15 mouse cellular contexts compared by ENCODE assay signal in genomic region chr10:114841966-114842365, GRCm38 (mm10). TPM values are rescaled to one million over a fixed set of nuclear protein-coding genes. Genes with fewer than 3 reads are reported as not detected.
"Had no signal": no experiment of that assay in that cellular context is flagged by ENCODE, and none has a peak within 500 bp of the region (broad histone marks: within the 10 kb centered on the region; RNA-seq: fewer than 3 reads in every experiment).

No protein-coding gene starts in this region.

- H3K9ac ChIP-seq: kidney, embryonic 15.5 days; limb, embryonic 12.5 days; liver, embryonic 14.5 days; midbrain, embryonic 13.5 days; neural tube, embryonic 12.5 days had no signal

- H3K9me3 ChIP-seq: kidney, embryonic 15.5 days; limb, embryonic 12.5 days; midbrain, embryonic 13.5 days; neural tube, embryonic 12.5 days had no signal

- H3K4me3 ChIP-seq: kidney, embryonic 15.5 days; limb, embryonic 12.5 days; midbrain, embryonic 13.5 days; neural tube, embryonic 12.5 days had no signal

- H3K27me3 ChIP-seq: kidney, embryonic 15.5 days; limb, embryonic 12.5 days; midbrain, embryonic 13.5 days; neural tube, embryonic 12.5 days had no signal

- H3K36me3 ChIP-seq: kidney, embryonic 15.5 days; limb, embryonic 12.5 days; midbrain, embryonic 13.5 days; neural tube, embryonic 12.5 days had no signal

- H3K4me1 ChIP-seq: kidney, embryonic 15.5 days; limb, embryonic 12.5 days; midbrain, embryonic 13.5 days; neural tube, embryonic 12.5 days had no signal

- H3K27ac ChIP-seq: kidney, embryonic 15.5 days; limb, embryonic 12.5 days; liver, embryonic 14.5 days; midbrain, embryonic 13.5 days; neural tube, embryonic 12.5 days had no signal

- DNase-seq: kidney, adult 2 months; kidney, postnatal 14 days; lung, adult 18-20 months; retina, postnatal 1 day; right cerebral cortex, postnatal 4 days; spleen, adult 18-20 months; thymus, adult 2 months; thymus, postnatal 25 days had no signal

- ATAC-seq: intestine, embryonic 16.5 days; midbrain, embryonic 13.5 days had no signal

- H3K4me2 ChIP-seq: kidney, embryonic 15.5 days; limb, embryonic 12.5 days; midbrain, embryonic 13.5 days; neural tube, embryonic 12.5 days had no signal

RNA-seq across cellular contexts. Expression of gene Trhde, which starts 39.9 kb away (rescaled TPM):
- total RNA-seq: neutrophil, adult 5-6 weeks had no signal
